Mouse (Mus musculus) embryo, embryonic 9.5 days (tissue): ENCODE measurements around the gene Kmt5c.

ENCODE experiments used
- DNase-seq: peaks from one replicate; pipeline ENCODE4 v3.0.0-alpha.2; 2017; ENCODE audit errors: extremely low spot score

Kmt5c gene

DNA sequence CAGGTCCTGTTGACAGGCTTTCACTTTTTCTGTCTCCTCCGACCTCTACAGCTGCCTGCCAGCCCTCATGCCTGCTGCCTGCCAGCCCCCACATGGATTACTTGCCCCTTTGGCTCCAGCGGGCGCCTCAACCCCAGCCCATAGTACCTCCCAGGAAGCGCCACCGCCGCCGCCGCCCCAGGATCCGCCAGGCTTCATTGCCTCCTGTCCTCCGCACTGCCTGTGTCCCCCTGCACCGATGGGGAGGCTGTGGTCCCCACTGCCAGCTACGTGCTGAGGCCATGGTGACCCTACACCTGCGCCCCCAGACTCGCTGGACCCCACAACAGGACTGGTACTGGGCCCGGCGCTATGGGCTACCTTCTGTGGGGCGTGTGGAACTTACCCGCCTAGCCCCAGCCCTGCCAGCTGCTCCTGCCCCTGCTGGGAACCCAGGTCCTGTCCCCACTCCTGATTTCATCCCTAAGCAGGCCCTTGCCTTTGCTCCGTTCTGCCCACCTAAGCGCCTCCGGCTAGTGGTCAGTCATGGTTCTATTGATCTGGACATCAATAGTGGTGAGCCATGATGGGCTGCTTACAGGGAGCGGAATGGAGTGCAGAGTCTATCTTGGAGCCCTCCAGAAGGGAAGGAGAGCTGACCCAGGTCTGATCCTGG, 6.5 kb downstream of the Kmt5c start:
- no peak for DNase-seq

DNA sequence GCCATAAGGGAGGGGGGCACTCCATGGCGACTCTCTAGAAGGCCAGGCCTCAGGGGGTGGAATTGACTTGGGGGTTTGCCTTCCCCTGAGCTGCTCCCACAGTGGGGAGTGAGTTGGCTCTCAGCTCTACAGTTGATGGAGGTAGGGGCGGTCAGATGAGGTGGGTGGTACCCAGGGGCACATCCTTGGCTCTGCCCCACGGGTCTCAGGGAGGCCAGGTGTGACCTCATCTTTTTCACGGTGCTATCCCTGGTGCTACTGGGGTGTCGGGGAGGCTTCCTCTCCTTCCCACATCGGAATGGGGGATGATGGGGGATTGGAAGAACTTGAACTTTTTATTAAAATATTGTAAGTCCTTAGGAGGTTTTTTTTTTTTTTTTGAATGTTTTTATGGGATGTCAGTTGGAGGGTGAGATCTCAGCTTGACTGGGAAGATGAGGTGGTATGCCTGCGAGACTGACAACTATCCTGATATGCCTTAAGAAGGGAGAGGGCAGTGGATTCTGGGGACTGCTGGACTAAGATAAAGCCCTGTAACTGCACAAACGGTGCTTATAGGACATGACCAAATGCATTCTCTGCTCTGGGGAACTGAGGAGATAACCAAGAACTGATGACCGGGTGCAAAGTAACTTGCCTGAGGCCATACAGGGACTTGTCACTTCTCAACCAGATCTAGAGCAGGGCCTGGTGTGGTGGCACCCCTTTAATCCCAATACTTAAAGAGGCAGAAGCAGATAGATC, 7.4 kb downstream of the Kmt5c start:
- no peak for DNase-seq

- no peak for DNase-seq
Measured at GRCm38 (mm10) chr7:4748321-4748720, 8.4 kb downstream of the Kmt5c start.

DNA sequence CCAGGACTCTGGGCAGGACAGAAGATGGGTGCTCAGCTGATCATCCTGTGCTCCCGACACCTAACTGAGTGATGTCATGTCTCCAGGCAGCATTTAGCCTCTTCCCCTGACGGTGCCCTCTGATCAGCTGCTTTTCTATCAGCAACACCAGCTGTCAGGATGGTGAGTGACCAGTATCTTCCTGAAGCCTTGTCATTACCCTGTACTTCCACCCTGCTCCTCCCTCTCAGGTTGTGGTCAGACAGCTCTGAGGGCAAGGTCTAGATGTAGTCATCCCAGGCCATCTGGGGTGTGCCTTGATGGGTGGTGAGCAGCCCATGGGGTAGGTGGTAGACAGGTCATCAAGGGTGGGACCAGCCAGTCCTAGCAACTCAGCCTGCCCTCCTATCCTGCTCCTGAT, 9.3 kb downstream of the Kmt5c start:
- DNase-seq = no peak

DNA sequence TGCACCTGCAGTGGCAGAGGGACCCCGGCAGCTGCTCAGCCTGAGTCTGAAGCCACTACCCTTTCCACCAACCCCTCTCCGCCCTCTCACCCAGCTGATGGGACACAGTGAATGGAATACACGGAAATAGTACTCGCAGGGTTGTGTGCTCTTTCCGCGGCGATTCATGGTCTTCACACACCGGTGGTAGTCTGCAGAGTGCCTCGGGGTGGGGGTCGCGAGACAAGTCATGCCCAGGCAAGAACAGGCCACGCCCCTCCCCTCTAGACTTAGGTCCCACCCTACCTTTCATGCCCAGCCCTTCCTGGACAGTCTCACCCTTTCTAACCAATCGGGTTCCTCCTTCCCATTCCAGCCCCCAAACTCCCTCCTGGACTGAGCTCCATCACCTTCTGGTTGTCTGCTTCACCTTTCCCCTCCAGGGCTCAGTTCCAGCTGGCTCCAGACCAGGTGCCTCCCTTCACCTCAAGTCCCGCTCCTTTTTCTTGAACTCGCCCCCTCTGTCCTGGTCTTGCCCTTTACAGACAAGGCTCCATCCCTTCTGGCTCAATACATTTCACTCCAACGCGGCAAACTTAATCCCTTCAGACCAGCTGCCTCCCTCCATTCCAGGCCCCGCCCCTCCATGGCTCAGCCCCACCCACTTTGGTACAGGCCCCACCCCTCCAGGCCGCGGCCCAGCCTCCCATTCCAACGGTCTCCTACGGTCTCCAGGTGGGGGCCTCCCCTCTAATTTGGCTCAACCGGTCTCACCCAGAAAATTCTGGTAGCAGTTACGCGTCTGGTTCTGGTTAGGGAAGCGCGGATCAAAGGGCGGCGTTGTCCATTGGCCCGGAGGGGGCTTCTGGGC, 12.3 kb downstream of the Kmt5c start:
- DNase-seq = peak; percentile 80

- peak; percentile 90 for DNase-seq
Measured at GRCm38 (mm10) chr7:4752821-4753570, 13.1 kb downstream of the Kmt5c start, which contains the start of gene Cox6b2. Gene Cox6b2 (minus strand): TSS chr7:4753094.

DNA sequence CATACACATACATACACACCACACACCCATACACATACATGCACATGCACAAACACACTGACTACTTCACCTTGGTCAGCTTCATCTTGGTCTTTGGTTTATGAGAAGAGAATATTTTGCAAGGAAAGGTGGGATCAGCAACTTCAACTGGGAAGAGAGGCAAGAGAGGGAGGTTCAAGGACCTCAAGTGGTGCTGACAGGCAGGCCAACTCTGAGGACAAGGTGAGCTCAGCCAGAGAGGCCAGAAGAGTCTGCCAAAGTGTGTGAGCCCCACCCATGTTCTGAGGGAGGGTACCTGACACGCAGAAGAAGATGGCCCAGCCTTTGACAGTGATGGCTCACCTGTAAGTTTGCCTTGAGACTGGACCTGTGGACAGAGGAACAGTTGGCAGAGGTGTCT, 19.8 kb downstream of the Kmt5c start:
- no peak for DNase-seq

DNA sequence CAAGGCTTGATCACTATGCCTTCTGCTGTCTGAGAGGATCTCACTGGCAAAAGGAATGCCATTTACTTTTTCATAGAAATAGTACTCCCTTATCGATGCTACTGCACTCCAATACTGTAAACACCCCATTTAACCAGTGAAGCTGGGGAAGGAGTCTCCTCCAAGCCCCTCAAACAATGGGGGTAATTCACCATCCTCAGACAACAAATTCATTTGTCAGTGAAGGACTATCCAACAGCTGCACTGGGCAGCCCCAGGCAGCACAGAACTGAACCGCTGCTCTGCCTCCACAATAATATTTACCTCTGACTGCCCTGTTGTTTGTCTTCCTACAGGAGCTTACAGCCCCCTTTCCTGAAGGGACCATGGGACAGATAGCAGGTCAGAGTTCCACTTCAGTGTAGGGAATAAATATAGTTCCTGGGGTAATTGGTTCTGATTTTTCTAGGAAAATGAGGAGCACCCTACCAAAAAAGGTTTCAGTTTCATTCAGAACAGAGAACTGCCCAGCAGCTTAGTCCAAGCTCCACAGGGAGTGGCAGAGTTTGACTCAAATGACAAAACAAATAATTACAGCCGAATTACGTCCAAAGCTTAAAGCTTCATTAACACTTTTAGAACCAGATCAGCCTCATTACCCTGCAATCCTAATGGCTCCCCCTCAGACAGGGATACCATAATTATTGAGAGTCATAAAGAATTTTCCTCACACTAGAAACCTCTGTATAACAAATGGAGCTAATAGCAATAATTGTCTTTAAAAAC, 25.2 kb downstream of the Kmt5c start:
- no peak for DNase-seq

- DNase-seq = no peak
Measured at GRCm38 (mm10) chr7:4771202-4771601, 31.3 kb downstream of the Kmt5c start, which contains the start of gene Fam71e2. Gene Fam71e2 (minus strand): TSS chr7:4771302.

DNA sequence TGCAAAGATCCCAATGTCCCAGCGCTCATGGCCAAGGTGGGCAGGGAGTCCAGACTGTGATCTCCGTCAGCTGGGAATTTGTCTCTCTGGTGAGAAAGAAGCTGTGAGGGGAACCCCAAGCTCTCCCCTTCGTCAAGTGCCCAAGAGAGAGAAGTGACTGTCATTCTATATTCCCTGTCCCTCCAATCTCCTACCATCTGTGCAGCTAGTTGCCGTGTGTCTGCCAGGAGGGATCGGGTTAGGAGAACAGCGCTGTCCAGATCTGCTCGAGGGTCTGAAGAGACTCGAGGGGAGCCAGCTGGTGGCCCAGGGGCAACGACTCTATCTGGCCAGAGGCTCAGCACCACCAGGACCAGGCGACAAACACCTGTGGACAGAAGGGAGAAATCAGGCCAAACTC, 36.2 kb downstream of the Kmt5c start:
- DNase-seq = no peak

DNA sequence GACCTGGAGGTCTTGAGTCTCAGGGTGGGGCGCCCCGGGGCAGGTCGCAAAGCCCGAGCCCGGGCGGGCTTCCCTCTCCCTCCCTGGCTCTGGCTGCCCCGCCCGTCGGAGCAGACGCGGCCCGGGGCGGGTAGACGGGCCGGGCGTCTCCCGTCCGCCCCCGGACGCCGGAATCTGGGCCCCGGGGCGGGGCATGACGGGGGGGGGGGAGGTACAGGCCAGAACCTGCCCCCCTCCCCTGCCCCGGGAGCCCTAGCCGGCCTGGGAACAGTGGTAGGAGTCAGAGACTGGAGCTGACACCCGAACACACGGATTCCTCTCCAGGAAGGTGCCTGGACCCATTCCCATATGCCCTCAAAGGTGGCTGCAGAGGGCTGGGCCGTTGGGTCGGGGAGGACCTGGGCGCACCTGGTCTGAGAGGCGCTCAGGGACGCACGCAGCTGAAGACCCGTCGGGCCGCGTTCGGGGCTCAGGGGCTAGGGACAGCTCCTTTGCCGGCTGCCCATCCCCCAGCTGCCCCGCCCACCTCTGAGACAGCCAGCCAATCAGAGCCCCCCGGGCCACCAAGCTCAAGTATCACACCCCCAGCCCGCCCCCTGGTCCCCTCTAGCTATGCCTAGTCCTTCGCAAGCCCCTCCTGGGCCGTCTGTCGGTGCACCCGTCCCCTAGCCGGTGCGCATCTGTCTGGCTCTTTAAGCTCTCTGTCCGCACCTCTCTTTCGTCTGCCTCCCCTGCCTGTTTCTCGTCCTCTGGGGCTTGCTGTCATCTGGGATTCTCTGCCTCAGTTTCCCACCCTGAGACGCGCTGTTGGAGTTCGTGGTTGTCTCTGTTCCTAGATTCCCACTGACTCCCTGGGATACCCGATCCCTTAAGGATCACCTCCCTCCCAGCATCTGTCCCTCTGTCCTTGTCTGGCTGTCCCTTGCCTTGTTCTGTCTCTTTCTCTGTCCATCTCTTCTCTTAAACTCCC, 37.2 kb downstream of the Kmt5c start:
- DNase-seq = peak; percentile 86

GRCm38 (mm10) chr7:4777851-4778637, 38.1 kb downstream of the Kmt5c start:
- no peak for DNase-seq

DNA sequence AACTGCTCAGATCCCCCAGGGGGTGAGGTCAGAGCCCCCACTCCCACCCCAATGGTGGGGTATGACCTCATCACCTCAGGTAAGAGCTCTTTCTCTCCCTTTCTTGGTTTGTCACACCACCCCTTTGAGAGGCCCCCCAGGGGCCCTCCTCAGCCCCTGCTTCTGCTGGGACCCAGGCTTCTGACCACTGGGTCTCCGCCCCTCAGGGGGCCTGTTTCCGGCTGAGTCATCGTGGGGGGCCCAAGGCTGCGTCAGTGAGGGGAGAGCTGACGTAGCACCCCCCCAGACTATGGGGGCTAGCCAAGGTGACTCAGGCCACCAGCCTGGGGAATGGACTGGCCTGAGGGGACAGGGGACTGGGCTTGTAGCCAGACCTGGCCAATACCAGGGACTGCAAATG, 40.0 kb downstream of the Kmt5c start:
- DNase-seq = no peak

GRCm38 (mm10) chr7:4782130-4782529, 42.2 kb downstream of the Kmt5c start:
- no peak for DNase-seq

DNA sequence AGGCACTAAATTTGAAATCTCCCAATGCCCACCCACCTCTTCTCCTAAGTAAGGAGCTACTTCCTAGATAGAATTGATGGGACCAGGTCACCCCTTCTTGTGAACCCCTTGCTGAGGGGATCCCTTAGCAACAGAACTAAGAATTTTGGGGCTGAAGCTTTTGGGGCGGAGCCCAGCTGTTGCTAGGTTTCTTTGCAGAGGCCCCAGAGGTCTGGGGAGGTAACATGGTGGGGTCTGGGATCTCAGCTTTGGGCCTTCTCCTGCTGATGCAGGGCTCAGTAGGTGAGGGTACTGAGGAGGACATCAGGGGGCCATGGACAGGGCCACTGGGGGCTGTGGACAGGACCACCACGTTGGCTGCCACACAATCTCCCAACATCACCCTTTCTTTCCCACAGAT, 42.8 kb downstream of the Kmt5c start, which contains the start of the genes Il11 and Tmem190:
Il11 (minus strand) TSS at position 101 of the 400 bp plus-strand sequence.
Tmem190 (plus strand) TSS at position 179 of the 400 bp plus-strand sequence.
- DNase-seq = no peak

GRCm38 (mm10) chr7:4783667-4784268, 43.9 kb downstream of the Kmt5c start:
- no peak for DNase-seq

- DNase-seq = peak; percentile 75
Measured at GRCm38 (mm10) chr7:4788499-4789435, 48.9 kb downstream of the Kmt5c start.
